Mouse (Mus musculus) adrenal gland, adult 18-20 months (tissue): ENCODE results near the gene Dusp3. TPM values are rescaled to one million over a fixed set of nuclear protein-coding genes. Genes with fewer than 3 reads are reported as not detected.
A peak's percentile ranks its signal among the peaks of the same experiment; 100 is the strongest.

Experiments
- DNase-seq, 2 experiments: peaks; one replicate each; pipeline ENCODE4 v3.0.0; 2021 to 2022; ENCODE audit warnings: low spot score in 2 of 2
- total RNA-seq, 2 experiments: library from RNA; stranded (reverse); gene quantifications; 1 replicate in 1 of 2; 2 replicates in 1 of 2; pipeline ENCODE4 v1.2.3; 2021

Gene Dusp3
- total RNA-seq, 2 experiments from 2014 or later, result 107 to 138 TPM

GRCm38 (mm10) chr11:101979140-101979539 lies 7.7 kb downstream of the Dusp3 start:
- DNase-seq, result no peak

GRCm38 (mm10) chr11:101976949-101977348 lies 9.9 kb downstream of the Dusp3 start:
- no peak for DNase-seq

- peak in 1 of 2 experiments; percentile 51 for DNase-seq
These were observed 11.9 kb downstream of the Dusp3 start for GRCm38 (mm10) chr11:101974923-101975322.

- DNase-seq, result no peak
These were observed 12.6 kb downstream of the Dusp3 start for GRCm38 (mm10) chr11:101974181-101974580.

- no peak for DNase-seq
These were observed 13.3 kb downstream of the Dusp3 start for GRCm38 (mm10) chr11:101973496-101973895.

- DNase-seq, result no peak
These were observed 14.2 kb downstream of the Dusp3 start for GRCm38 (mm10) chr11:101972651-101973050.

GRCm38 (mm10) chr11:101972097-101972496 lies 14.7 kb downstream of the Dusp3 start:
- DNase-seq, result no peak

GRCm38 (mm10) chr11:101971410-101971809 lies 15.4 kb downstream of the Dusp3 start:
- peak; percentile 32 to 65 for DNase-seq

GRCm38 (mm10) chr11:101969835-101970234 lies 17.0 kb downstream of the Dusp3 start:
- no peak for DNase-seq

- peak; percentile 73 to 81 for DNase-seq
These were observed 18.0 kb downstream of the Dusp3 start for GRCm38 (mm10) chr11:101968791-101969190.

- DNase-seq, result no peak
These were observed 18.5 kb downstream of the Dusp3 start for GRCm38 (mm10) chr11:101968311-101968710.

- no peak for DNase-seq
These were observed 19.7 kb downstream of the Dusp3 start, which contains the start of gene Sost for GRCm38 (mm10) chr11:101966965-101967614. TSS of gene Sost (minus strand) at chr11:101967015.

GRCm38 (mm10) chr11:101965553-101965952 lies 21.3 kb downstream of the Dusp3 start:
- DNase-seq, result no peak

GRCm38 (mm10) chr11:101964647-101965046 lies 22.2 kb downstream of the Dusp3 start:
- no peak for DNase-seq

GRCm38 (mm10) chr11:101963473-101964291 lies 23.1 kb downstream of the Dusp3 start:
- peak; percentile 35 to 43 for DNase-seq

GRCm38 (mm10) chr11:101963043-101963442 lies 23.8 kb downstream of the Dusp3 start:
- DNase-seq, result no peak

- DNase-seq, result no peak
These were observed 29.3 kb downstream of the Dusp3 start for GRCm38 (mm10) chr11:101957476-101957875.

- no peak for DNase-seq
These were observed 33.4 kb downstream of the Dusp3 start for GRCm38 (mm10) chr11:101953441-101953840.

- no peak for DNase-seq
These were observed 34.1 kb downstream of the Dusp3 start for GRCm38 (mm10) chr11:101952541-101953341.

- no peak for DNase-seq
These were observed 36.8 kb downstream of the Dusp3 start for GRCm38 (mm10) chr11:101950021-101950420.

GRCm38 (mm10) chr11:101946525-101946924 lies 40.3 kb downstream of the Dusp3 start:
- DNase-seq, result no peak
